Mouse (Mus musculus): Measurements from ENCODE around the gene Esrrg.

Gene Esrrg

DNA sequence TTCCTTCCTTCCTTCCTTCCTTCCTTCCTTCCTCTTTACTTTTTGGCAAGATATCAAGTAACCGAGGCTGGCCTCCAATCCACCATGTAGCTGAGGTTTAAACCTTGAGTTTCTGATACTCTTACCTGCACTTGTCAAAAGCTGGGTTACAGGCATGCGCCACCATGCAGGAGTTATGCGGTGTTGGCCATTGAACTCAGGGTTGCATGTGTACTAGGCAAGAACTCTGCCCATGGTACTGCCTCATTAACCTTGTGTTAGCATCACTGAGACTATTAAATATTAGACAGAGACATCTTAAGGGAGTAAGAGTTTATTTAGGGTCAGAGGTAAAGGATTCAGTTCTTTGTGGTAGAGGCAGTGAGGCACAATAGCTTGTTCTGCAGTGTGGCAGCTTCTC lies 161.6 kb downstream of the Esrrg start:
- DNase-seq (ENCODE audit: low spot score in 2 of 2) = no peak

DNA sequence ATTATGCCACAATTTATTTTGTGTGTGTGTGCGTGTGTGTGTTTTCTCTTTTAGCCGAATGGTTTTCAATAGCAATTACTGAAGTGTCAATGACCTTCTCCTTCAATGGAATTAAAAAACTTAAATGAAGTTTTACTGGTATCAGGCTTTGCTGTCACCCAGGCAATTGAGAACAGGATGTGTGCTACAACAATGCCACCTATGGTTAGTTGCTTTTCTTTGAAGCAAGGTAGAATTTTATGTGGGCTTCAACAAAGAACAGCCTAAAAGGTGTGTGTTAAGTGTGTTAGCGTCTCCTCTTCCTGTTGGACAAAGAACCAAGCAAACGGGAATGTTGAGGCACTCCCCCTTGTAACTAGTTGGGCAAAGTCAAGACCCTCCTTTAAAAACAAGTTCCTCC lies 162.5 kb downstream of the Esrrg start:
- no peak for DNase-seq (ENCODE audit: low spot score in 2 of 2)

DNA sequence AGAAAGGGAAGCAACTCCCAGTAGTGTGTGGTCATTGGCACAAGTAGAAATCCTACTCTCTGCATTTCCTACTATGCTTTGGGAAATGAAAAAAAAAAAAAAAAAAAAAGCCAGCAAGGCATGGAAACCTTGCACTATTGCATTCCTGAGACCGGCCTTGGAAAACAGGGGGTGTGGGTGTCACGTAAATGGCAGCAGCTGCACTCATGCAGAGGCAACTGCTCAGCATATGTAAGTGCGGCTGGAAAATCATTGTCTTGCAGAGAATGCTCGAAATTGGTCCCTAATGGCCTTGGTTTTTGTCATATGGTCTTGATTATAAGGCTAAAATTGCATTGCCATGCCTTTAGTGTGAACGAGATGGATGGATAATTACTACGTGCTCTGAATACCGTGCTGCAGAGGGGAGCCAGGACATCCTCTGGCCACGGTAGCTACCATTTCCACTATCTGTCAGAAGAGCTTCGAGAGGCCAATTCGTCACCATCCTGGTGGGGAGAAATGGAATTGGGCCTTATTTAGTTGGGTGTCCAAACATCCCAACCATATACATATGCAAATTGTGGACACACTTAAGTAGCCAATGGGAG lies 171.1 kb downstream of the Esrrg start:
- DNase-seq (ENCODE audit: low spot score in 2 of 2) = no peak

DNA sequence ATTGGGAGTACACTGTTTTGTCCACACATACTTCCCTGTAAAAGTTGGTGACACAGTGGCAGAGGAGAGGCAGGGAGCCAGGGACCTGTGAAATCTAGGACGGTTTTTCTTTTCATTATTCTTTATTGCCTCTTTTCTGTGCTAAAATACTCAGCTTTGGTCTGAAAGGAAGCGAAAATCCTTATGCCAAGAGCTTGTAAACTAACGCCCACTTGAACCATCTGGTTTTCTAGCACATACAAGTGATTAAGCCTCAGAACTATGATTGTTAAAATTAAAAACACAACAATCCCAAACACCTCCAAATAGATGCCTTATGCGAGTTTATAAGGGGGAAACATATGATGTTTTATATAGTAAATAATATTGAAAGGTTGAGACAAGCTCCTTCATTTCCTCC lies 176.6 kb downstream of the Esrrg start:
- DNase-seq (ENCODE audit: low spot score in 2 of 2) = no peak

DNA sequence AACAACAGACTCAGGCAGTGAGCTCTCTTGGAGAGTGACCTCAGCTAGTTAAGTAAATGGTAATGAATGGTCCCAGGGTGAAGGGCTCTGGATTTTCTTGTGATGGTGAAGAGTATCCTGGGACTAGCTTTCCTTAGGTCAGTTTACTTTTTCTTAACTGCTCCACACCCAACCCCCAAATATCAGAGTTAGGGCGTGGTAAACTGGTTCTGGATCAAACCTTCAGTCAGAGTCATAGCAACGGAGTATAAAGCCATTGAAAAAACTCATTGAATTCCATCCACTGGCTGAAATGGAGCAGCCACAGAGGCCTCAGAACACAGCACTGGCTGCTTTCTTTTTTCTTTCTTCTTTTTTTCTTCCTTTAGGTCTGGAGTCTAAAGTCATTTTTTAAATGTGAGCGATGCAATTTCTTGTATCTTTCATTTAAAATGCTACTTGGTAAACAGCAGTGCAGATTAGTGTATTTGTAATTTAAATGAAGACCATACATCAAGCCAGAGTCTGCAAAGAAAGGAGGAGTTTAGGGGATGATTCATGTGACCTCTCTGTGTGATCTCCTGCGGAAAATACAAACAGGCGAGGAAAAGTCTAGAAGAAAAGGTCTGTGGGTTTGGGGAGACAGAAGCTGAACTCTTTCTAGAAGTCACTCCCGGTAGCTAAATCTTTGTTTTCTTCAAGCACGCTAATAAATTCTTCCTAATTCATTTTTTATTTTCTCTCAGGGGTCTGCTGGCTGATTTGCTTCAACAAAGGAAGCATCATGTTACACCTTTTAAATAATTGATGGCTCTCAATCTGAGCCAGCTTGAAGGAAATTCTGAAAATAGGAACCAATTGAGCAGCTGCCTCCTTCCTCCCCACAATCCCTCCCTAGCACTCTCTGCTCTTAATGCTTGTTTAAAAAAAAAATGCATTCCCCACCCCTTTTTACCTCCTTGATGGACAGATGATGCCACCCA lies 178.7 kb downstream of the Esrrg start:
- DNase-seq (ENCODE audit: low spot score in 2 of 2) = no peak

DNA sequence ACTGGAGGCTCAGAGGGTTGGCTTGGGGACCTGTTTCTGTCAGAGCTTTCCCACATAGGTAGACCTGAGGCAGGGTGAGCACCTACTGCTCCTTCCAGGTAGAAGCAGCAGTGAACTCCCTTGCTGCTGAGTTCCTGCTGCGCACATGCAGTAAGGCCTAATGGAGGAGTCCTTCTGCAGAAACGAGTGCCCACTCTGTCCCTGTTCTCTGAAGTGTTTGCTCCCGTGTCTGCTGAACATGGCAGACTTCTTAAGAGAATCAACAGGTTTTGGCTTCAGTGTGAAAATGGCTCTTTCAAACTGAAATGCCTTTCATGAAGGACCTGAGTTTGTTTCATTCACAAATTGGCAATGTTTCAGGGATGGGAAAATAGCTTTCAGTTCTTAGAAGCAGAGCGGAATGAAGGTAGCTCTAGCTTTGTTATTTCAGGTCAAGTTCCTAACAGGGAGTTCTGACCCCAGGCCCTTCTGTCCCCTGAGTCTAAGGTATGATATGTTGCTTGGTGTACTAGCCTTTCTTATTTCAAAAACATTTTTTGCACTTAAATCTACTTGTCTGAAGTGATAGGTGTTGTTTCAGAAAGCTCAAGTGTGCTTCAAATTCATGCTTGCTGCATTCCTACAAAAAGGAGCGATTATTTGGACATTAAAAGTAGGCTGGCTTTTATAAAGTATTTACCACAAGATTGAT lies 185.8 kb downstream of the Esrrg start:
- no peak for DNase-seq (ENCODE audit: low spot score in 2 of 2)

DNA sequence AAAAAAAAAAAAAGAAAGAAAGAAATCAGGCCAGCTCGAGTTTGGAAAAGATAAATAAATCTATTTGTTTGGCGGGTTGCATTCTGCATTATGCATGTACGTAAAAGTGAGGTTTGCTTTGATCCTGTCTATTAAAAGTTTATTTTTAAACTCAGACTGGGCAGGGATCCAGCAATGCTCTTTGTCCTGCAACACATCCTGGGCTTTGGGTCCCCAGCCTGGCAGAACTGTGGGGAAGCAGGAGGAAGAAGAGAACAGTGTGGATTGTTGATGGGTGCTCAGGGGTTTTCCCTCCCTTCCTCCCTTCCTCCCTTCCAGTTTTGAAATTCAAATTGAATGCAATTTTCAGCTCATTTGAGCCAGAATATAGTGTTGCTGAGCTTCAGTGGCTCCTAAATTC lies 187.0 kb downstream of the Esrrg start:
- DNase-seq (ENCODE audit: low spot score in 2 of 2) = no peak

DNA sequence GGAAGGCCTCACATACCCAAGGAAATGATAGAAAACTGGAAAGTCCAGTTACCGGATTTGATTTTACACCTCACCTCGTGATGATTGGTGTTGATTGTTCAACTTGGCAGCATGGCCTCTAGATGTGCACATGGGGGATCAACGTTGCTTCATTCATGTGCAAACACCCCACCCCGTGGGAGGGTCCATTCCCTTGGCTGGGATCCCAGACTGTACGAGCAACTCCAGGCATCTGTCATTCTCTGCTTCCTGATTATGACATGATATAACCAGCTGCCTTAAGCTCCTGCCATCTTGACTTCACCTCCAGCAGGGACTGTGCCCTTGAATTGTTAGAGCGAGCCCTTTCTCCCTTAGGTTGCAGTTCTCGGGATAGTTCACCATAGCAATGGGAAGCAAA lies 190.7 kb downstream of the Esrrg start:
- no peak for DNase-seq (ENCODE audit: low spot score in 2 of 2)

DNA sequence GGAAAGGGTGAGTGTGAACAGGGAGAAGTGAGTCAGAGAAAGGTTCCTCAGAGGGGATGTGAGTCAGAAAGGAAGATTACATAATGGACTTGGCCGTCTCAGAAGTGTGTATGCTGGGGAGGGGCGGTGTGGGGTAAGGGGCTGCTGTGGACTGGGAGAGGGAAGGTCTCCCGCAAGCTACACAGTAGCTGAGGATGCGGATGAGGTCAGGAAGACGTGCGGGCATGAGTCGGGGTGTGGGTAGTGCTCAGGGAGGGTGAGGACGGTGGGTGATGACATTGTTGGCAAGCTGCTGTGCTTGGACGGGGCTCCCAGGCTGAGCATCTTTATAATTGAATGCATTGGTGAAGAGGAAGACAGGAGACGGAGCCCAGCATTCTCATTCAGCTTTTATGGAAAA lies 192.2 kb downstream of the Esrrg start:
- DNase-seq (ENCODE audit: low spot score in 2 of 2) = no peak

DNA sequence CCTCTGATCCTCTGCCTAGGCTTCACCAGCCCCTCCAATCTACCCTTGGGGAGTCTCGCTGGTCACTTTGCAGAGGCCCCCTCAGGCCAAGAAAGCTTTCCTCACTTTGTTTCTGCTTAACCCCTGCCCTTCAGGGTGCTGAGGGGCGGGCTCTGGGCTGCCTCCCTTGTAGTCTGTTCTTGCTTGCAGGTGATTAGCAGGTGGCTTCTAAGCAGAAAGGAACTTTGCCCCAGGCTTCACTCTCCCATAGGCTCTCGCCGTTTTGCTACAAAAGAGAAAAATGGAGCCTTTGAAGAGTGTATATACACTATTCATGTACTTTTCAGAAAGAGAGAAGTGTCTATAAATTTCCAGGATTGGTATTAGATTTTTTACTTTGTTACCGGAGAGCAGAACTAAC lies 195.0 kb downstream of the Esrrg start:
- DNase-seq (ENCODE audit: low spot score in 2 of 2) = no peak

DNA sequence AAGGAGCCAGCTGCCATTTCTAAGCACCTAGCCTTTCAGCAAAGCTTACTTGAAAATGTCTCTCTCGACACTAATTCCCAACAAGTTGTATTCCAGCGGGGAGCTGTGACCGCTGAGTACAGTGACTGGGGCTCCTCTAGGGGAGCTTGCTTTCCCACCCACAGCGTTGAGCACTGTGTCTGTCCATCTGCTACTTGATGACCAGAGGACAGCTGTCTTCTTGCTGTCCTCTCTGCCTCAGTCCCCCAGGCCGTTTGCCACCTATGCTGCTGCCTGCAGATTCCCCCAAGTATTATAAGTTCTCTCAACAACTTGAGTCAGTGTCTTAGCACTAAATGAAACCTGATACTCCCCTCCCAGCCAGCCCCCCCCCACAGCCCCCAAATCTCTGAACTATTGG lies 195.4 kb downstream of the Esrrg start:
- no peak for DNase-seq (ENCODE audit: low spot score in 2 of 2)

DNA sequence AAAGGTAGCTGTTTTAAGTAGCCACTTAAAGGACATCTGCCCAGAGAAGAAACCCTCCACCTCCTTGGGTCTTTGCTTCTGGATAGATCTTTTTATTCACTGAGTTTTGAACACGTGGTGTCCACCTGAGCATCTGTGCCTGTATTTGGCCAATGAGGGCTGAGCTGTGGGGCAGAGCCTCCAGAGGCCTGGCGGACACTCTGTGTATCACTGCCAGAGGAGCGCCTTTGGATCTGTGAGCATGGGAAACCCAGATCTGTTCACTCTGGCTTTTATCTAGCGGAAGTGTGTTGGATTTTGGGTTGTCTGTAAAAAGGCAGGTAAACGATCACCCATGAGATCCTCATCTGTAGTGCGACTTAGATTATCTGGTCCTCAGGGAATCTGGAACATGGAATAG lies 196.4 kb downstream of the Esrrg start:
- DNase-seq (ENCODE audit: low spot score in 2 of 2) = no peak

DNA sequence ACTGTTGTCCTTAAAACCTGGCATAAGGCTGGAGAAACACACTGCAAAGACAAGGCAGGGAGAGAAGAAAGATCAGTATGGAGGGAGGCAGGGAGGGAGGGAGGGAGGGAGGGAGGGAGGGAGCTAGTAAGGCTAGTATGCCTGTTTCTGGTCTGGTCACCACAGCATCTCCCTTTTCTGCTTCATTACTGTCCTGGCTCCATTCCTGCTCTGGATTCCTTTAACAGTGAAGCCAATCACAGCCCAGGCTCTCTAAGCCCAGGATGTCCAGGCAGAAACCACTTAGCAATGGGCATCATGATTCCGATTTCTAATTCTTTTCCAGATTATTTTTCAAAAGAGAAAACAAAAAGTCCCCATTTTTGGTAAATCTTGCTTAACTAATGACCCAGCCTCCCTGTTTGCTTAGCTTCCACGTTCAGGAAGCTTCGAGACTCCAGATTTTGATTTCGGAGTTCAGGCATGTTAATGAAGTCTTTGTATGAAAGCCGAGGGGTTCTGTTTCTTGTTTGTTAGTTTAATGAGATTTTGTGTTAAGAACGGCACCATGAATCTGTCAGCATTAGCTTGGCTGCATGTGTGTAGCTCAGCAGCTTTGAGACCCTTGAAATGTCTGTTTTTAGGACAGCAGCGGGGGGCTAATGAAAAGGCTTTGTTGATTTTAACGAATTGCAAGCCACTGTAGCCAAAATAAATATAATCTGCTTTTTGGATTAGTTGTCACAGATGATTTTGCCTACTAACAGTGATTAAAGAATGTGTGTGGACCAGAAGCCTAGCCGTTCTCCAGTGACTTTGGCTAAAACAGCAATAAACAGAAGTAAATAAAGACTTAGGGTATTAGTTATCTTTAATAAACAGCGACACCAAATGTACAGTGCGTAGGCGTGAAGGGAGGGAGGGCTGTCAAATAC lies 199.1 kb downstream of the Esrrg start:
- DNase-seq (ENCODE audit: low spot score in 2 of 2) = no peak

DNA sequence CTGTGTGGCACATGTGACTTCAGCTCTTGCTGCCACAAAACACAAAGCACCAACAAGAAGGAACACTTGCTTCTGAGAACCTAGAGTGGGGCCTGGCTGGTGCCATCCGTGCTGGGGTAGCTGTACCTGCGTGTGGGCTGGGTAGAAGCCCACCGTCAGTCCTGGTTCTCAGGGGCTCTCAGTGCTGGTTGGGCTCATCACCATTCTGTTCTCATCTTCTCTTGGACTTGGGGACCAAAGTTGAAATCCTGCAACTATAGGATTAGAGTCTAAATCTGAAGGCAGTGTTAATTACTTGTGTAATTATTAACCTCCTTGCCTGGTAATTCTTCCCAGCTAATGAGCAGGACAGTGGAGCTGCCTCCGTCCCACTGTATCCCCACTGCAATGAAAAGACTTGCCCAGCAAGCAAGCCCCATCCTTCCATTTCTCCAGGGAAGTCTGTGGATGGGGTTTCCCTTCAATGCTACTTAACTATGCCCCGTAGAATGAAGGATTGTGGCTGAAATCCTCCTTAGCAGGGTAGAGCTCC lies 199.9 kb downstream of the Esrrg start:
- no peak for DNase-seq (ENCODE audit: low spot score in 2 of 2)

DNA sequence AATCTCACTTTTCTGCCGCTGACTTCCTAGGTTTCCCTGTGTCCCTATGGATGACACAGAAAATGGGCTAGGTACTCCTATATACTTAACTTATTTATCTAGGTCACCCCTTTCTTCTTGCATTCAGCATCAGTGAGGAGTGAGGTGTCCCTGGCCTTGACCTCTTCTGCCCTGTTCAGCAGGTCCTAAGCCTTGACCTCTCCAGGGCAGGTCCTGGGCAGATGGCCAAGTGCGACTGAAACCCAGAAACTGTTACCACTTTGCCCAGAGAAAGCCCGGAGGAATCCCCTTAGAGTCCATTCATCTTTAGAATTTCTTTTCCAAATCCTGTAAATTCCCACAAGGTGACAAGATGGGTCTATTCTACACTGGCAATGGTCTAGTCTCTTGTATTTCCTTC lies 201.0 kb downstream of the Esrrg start:
- no peak for DNase-seq (ENCODE audit: low spot score in 2 of 2)

DNA sequence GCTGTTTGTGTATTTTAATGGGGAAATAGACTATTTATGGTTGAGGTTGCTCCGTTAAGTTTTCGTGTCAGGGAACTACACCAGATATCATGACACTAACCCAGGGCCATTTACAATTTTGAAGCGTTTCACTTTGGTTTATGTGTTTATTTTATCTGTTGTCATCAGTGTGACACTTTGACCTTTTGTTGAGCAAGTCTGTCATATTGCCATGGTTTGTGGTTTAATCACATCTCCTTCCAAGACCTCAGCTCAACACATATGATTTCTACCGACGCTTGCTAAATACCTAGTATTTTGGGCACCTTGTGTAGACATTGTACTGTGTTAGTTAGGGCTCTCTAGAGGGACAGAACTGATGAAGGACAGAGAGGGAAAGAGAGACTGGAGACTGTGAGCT lies 210.8 kb downstream of the Esrrg start:
- no peak for DNase-seq (ENCODE audit: low spot score in 2 of 2)

DNA sequence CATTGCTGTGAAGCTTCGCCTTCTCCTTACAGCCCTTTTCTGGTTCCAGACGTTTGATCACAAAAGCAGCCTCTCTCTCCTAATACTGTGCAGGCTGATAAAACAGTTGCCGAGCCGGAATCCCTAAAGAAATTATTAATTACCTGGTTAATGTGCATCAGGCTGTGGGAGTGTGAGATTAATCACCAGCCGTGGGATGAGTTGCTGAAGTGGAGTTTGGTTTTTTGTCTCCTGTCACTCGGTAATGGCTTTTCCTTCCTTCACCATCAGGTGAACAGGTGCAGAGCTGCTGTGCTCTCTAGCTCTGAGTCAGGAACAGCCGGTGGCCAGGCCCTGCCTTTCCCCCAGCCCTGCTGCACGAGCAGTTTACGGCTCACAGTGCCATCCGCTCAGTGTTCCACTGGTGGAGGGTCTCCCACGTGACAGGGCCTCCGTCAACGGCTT lies 212.8 kb downstream of the Esrrg start:
- no peak for DNase-seq (ENCODE audit: low spot score in 2 of 2)

DNA sequence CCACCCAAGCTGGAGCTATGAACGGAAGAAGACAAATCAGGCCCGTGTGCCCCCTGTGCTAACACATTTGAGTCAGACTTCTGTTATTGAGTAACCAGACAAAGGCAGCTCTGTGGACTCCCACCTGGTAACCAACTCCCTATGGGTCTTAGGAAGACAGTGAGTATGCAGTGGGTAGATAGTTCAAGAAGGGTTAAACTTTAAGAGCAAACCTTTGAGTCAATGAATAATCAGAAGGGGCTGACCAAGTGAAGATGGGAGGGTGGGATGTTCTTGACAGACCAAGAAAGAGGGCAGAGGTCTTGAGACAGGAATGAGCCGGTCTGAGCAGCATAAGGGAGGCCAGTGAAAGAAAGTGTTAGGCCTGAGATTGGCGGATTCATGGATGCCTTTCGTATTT lies 214.8 kb downstream of the Esrrg start:
- DNase-seq (ENCODE audit: low spot score in 2 of 2) = no peak

DNA sequence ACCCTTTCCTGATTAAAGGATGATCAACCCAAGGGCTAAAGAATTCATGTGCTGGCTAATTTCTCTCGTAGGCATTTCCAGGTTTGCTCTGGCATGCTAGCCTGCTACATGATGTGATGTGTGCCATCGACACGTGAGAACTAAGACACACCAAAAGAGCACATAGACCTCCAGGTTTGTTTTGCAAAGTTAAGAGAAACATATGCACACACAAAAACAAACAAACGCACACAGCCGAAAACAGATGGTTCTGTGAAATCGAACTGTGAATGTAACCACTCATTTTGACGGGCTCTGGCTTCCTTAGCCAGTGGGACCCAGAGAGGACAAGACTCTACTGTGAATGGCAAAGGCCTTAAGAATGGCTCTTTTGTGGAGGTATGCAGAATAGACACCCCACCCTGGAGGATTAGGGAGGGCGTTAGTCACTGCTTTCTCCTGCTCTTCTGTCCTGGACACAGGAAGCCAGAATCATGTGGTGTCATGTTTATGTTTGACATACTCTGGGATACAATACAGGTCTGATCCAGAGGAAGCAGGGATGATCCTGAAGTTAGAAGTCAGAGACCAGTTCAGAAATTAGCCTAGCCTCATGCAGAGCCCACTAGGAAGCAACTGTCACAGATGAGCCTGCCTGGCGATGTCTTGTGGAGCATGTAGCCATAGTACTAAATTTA lies 217.0 kb downstream of the Esrrg start:
- DNase-seq (ENCODE audit: low spot score in 2 of 2) = no peak

DNA sequence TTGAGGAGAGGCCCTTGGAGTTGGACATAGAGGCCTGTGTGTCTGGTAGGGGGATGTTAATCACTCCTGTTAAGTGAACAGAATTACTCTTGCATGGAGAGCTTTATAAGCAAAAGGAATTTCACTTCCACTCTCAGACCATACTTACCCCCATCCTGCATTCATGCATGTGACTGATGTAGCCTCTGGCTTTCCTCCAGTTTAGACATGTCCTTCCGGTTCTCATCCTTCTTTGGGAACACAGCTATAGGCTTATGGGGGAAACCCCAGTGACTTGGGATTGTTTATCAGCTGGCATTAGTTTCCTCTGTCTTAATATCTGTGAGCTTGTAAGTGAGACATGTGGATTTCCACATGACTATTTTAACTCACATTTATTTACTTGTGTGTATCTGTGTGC lies 217.5 kb downstream of the Esrrg start:
- DNase-seq (ENCODE audit: low spot score in 2 of 2) = no peak

DNA sequence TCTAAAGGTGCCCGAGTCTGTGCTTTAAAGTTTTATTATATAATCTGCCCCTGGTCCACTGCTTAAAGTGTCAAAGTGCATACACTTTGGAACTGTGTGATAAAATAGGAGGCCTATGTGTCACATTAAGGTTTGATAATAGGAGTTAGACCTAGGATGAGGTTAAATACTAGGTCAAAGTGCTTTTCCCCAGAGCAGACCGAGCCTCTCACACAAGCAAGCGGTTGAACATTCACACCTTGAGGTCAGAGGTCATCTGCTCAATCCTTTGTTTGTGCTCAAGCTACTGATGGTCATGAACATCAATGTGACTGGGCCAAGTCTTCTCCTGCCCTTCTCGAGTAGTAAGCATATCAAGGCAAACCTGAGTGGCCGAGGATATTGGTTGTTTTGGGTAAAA lies 218.3 kb downstream of the Esrrg start:
- DNase-seq (ENCODE audit: low spot score in 2 of 2) = no peak

Data from urinary bladder, postnatal 4 days (tissue).